Mouse (Mus musculus): ENCODE data around the gene Jund.

The Jund gene

DNA sequence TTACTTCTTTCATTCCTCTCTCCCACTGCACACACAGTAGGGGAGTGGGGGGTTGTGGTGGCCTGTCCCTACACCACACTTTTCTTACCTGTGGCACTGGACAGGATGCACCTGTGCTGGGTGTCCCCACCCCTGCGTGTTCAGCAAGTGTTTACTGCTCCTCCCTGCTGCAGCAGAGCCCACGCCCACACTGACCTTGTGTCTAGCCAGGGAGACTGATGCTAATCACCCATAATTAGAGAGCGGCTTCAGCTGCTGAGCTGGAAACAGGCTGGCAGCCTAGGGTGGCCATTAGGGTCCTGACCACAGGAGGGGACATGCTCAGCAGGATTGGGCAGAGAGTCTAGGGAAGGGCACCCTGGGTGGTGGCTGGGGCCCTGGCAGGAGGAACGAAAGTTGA, 24.0 kb upstream of the Jund start:
- no peak for DNase-seq (ENCODE audit: low spot score in 2 of 2)

DNA sequence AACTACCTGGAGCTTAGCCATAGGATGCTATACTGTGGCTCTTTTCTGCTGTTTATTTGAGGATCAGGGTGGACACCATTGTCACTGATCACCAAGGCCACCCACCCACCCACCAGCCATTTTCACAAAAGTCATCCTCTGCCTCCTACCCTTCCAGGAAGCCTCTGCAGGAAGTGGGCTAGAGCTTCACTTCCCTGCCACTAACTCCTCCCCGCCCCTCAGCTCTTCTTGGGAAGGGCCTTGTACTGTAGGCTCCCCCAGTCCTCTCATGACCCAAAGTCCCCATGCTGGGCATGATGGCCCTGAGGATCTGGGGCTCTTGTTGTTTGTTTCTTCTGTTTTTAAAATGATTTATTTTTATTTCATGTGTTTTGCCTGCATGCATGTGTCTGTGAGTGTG, 23.4 kb upstream of the Jund start:
- no peak for DNase-seq (ENCODE audit: low spot score in 2 of 2)

DNA sequence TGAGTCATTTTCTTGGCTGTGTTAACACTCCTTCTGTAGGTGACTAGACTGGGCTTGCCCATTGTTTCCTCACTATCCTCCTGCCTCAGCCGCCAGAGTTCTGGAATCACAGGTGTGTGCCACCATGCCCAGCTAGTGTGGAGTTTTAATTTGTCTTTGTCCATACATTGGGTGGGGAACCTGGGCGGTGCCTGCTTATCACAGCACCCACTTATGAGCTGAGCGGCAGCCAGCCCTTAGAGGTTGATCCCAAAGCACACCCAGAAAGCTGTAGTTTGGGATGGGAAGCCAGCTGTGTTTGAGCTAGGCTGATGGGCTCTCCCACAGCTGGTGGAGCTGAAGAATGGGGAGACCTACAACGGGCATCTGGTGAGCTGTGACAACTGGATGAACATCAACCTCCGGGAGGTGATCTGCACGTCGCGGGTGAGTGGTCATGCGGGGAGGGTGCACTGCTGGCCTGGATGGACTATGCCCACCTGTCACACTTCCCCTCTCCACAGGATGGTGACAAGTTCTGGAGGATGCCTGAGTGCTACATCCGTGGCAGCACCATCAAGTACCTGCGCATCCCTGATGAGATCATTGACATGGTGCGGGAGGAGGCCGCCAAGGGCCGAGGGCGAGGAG, 21.2 kb upstream of the Jund start:
- no peak for DNase-seq (ENCODE audit: low spot score in 2 of 2)

DNA sequence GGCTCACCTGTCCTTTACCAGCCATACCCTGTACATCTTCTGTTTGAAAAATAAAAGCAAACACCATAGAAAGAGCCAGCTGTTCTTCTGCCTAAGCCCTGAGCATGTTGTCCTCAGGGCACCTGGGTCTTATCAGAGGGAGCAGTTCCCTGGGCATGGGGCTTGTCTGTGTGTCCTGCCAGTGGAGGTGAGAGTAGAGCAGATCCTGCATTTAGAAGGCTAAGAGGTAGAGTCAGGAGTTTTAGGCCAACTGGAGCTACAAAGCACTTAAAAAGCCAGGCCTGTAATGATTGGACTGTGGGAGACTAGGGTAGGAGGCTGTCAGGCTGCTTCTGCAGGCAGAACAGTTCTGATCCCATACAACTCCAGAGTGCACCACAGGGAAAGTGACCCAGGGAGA, 20.1 kb upstream of the Jund start:
- DNase-seq (ENCODE audit: low spot score in 2 of 2), result no peak

DNA sequence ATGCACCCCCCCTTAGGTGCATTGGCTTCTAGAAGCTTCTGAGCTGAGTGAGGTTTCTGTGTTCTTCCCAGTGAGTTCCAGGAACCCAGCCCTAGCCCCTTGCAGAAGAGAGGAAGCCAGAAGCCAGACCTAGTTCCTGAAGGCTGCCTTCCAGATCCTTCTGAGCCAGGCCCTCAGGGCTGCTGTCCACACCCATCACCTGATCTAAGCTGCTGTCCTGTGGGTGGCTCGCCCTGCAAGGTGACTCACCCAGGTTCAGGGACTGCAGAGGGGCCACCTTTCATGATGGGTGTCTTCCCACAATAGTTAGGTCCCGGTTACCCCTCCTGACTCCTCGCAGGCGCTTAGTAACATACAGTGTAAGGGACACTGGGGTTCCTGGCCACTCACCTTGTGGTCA, 19.3 kb upstream of the Jund start:
- DNase-seq (ENCODE audit: low spot score in 2 of 2), result no peak

DNA sequence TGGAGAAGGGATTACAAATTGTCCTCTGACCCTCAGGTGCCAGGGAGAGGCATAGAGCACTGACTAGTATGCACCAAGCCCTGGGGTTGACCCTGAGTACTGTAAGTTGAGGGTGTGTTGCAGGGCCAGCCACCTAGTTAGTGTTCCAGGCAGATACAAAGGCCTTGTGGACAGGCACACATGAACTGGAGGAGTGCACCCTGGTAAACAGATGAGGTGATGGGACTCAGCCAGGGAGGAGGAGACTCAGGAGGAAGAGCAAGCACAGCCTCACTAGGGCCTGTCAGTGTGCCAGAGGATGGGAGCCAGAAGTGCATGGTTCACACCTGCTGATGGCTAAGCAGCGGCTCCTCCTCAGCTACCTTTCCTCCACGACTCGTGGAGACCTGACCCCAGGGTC, 18.7 kb upstream of the Jund start:
- DNase-seq (ENCODE audit: low spot score in 2 of 2), result no peak

DNA sequence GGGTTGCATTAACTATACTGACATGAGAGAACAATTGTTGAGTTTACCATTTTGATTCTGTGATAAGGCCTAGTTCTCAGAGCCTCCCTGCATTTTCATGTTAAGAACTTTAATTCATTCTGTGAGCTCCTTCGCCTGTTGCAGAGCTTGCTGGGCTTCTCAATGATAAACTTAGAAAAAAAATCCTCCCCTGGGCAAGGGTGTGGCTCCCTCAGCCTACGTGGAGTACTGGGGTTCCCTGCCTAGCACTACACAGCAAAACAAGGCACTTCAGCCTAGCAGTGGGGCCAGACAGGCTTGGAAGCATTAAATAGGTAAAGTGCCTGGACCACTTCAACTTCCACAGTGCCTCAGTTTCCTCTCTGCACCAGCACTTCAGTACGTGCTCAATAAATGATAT, 17.3 kb upstream of the Jund start:
- no peak for DNase-seq (ENCODE audit: low spot score in 2 of 2)

DNA sequence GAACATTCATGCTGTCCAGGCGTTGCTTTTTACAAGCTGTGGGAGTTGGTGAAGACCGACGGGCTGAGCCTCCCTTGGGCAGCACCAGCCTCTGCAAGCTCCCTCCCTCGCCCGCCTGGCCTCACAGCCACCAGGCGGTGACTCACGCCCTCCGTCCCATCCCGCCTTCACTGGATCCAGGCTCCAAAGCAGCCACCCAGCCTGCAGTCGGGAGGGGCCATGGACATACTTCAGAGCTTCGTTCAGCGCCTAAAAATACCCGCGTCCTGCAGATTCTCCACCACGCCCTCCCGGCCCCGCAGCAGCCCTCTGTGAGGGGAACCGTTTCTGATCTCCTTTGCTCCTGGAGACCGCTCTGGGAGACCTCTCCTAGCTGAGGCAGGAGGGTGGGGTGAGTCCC, 16.6 kb upstream of the Jund start:
- DNase-seq (ENCODE audit: low spot score in 2 of 2), result no peak

DNA sequence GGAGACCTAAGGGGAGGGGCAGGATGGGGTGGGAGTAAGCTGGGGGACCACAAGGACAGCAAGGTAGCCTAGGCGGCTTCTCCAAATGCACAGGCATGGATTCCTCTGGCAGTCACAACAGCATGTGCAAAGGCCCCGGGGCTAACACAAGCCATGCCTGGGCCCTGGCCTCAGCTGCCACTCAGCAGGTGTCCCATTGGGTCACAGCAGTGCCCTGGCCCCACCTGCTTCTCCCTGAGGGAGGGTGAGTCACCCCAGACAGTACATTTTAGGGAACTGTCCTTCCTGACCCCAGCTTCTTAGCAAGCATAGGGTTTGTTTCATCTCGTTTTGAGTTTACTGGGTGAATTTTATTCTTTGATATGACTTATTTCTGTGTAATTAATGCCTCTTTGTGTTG, 16.1 kb upstream of the Jund start:
- DNase-seq (ENCODE audit: low spot score in 2 of 2), result no peak

DNA sequence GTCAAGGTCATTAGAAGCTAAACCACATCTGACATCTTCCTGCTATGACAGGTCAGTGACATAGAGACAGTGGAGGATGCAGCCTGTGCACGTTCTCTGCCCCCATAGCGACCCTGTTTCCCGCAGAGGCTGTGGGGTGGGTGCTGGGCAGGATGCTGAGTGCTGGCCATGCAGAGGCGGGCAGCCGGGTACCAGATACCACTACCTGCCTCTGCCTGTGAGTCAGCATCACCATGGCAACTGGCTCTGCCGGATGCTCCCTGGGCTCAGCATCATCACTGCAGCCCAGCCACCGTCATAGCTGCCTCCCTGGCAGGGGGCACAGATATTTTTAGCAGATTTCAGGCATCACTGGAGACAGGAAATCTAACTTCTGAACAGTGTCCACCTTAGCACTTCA, 14.5 kb upstream of the Jund start:
- peak in 1 of 2 experiments; percentile 69 for DNase-seq (ENCODE audit: low spot score in 2 of 2)

DNA sequence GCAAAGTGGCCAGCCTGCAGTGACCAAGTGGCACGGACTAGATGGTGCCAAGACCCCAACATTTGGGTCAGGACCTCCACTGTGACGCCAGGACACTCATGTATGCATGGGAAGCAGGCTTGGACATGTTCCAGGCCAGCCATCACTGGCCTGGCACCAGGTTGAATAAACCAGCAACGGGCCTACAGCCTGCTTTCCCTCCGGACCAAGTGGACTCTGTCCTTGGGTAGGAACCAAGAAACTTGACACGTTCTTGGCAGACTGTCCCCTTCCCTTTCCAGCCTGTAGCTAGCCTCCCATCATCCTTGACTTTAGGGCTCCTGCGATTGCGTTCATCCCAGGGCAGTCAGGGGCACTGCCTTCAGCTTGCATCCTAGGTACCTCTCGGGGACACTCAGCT, 11.2 kb upstream of the Jund start:
- no peak for DNase-seq (ENCODE audit: low spot score in 2 of 2)

DNA sequence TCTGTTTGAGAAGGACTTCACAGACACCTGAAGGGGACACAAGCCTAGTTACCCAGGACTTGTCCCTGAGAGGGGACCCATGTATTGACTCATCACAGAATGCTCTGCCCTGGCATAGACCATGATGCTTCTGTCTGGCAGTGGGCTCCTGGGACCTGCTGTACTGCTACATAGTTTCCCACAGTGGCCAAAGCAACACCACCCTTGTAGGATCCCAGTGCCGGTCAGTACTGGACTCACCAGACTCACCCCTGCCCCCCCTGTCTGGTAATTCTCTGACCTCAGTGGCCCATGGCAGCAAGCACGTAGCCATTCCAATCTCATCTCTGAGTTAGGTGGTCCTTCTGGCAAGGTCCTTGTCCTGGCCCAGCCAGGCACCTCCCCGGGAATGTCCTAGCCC, 10.6 kb upstream of the Jund start:
- no peak for DNase-seq (ENCODE audit: low spot score in 2 of 2)

DNA sequence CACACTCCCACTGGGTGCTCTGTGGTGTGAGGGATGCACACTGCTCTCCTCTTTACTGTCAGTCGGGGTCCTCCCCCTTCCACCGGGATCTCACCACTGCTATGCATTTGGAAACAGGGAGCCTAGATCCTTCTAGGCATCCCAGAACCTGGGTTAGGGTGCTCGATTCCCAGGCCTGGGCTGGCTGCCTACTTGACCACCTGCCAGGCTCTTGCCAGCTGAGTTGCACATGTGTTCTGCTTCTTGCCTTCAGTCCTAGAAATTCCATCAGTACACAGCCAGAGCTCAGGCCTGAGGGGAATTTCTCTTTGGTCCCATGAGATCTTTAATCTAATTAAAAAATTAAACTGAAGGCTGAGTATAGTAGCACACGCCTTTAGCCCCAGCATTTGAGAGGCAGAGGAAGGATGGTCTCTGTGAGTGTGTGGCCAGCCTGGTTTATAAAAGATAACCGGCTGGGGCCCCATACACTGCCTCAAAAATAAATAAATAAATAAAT, 8.8 kb upstream of the Jund start:
- no peak for DNase-seq (ENCODE audit: low spot score in 2 of 2)

DNA sequence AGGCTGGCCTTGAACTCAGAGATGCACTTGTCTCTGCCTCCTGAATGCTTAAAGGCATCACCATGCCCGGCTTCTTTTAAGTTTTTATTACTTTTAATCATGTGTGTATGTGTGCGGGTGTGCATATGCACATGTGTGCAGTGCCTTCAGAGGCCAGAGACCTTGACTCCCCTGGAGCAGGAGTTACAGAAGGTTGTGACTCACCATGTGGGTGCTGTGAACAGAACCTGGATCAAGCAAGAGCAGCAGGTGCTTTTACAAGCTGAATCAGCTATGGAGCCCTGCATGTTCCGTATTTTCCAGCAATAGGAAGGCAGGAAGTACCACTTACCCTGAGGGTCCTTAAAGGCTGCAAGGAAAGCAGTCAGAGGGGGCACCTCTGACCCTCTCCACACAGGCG, 7.5 kb upstream of the Jund start:
- no peak for DNase-seq (ENCODE audit: low spot score in 2 of 2)

DNA sequence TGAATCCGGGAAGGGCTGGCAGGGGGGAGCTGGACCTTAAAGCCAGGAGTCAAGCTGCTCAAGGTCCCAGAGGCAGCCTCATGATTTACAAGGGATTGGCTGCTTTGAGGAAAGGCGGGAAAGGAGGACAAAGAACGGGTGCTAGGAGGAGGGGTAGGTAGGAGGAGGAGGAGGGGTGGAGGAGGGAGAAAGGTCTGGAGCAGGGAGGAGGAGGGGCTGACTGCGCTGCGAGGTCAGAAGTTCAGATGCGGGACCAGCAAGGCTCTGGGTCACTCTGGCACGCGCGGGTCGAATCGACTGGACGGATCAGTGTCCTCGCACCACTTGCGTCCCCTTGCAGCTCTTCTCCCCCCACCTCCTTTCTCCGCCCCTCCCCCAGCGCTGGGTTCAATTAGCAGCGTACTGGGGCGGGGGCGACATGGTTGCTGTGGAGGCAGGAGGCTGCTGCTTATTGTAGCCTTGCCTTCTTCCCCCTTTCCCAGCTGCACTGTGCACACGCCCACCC, 7.0 kb upstream of the Jund start:
- DNase-seq (ENCODE audit: low spot score in 2 of 2), result no peak

DNA sequence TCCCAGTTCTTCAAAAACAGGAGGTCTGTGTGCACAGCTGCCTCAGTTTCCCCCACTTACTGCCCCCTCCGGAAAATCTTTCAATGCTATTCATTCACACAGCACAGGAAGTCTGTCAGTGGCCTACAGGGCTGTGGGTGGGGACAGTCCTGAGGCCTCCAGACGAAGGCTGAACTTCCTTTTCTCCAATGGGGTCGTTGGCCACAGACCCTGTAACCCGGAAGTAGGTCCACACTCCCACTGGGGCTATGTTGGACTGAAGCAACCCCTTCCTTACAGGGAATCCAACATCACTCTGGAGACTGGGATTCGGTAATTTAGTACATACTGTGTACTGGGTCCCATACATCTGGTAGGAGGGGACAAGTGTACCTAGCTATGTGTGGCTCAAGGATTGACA, 5.1 kb upstream of the Jund start:
- DNase-seq (ENCODE audit: low spot score in 2 of 2), result no peak

DNA sequence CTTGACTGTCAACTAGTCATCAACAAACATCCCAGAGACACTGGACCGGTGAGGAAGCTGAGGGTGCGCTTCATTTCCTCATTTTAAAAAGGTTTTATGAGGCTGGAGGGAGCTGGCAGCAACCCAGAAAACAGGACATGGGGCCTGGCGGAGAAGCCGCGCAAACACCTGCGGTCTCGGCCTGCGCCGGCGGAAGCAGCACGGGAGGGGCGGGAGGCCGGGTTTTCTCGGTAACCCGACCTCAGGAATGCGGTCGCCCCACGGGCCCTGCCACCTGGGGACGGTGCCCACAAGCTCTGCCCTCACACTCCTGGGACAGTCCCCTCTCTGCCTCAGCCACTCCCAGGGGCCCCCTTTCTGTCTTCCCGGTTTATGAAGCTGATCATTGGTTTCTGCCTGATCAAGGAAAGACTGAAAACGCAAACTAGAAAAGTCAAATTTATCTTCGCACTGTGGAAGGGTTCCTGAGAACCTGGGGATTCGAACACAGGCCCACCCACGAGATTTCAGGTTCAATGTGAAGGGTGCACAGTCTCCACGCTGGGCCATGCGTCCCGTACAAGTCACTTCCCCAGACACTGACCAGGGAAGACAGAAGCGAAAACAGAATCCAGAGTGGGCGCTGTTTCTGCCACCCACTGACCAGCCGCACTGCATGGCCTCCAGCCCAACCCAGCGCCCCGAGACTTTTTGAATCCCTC, 3.3 kb upstream of the Jund start:
- DNase-seq (ENCODE audit: low spot score in 2 of 2), result no peak

DNA sequence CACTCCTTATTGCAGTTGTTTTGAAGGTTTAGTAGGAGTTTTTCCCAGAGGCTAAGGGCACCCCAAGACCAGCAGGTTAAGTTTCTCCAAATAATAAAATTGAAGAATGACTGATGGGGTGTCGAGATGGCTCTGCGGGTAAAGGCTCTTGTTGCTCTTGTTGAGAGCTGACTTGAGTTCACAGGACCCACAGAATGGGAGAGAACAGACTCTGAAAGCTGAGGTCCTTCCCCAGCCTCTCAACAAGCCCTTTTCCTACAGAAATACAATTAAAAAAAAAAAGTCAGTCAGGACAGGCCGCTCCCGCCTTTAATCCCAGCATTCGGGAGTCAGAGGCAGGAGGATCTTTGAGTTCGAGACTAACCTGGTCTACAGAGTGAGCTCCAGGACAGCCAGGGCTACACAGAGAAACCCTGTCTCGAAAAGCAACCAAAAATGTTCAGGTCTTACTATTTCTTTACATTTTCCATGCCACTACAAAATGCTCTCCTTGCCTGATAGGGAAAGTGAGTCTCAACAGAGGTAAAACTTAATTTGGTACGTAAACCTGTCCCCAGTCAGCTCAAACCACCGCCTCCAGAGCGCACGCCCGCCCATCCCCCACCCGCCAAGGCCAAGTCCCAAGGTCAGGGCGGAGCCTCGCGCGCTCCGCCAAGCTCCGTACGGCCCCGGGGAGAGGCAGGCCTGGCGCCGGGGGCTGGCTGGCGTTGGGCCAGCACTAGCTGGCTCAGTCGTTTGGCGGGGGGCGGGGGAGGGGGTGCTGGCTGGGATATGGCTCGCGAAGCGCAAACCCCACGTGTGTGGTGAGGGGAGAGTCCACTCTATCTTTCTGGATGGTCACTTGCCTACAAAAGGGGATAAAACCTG, 2.5 kb upstream of the Jund start:
- no peak for DNase-seq (ENCODE audit: low spot score in 2 of 2)

DNA sequence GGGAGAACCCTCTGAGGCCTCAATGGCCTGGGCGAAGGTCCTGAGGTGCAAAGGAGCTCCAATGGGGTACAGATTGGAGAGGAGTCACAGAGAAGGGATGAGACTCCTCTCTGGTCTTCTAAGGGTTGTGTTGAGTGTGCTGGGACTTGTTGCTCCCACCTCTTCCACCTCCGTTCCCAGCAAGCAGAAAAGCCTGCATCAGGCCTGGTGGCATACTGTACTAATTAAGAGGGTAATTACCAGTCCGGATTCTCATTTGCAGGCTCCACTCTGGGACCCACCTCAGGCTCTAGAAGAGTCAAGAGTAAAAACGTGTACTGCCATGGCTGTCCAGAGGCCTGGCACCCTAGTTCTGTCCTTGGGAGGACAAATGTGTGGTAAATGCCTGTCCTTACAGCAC, 1.8 kb upstream of the Jund start:
- no peak for DNase-seq (ENCODE audit: low spot score in 2 of 2)

DNA sequence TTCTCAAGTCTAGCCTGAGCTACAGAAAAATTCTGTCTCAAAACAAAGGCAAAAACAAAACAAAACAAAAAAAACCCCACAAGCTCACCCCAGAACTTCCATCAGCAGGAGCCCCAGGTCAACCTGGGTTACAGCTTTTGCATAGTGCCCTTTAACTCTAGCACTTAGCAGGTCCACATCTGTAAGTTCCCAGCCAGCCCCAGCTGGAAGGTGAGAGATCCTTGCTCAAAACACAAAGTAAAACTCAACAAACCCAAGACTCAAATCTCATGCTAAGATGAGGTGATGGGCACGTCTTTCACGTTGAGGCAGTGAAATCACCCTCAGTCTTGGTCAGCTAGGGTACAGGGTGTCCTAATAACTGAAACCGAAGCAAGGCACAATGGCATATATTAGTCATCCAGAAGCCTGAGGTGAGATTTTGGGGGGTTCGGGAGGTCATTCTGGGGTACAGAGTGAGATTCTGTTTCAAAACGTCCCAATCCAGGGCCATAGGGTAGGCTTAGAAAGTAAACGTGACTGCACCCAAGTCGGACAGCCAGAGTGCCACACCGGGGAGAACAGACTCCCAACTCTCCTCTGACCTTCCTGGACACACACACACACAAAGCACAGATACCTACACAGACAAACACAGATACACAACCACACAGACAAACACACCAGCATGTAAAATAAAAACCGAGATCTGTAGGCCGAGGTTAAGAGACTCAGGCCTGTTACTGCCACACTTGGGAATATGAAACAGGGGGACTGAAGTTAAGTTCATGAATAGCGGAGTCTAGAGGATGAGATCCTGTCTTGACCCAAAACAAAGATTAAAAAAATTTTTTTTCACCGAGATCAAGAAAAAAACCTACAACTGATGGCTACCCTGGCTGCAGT, 1.1 kb upstream of the Jund start:
- DNase-seq (ENCODE audit: low spot score in 2 of 2), result no peak

DNA sequence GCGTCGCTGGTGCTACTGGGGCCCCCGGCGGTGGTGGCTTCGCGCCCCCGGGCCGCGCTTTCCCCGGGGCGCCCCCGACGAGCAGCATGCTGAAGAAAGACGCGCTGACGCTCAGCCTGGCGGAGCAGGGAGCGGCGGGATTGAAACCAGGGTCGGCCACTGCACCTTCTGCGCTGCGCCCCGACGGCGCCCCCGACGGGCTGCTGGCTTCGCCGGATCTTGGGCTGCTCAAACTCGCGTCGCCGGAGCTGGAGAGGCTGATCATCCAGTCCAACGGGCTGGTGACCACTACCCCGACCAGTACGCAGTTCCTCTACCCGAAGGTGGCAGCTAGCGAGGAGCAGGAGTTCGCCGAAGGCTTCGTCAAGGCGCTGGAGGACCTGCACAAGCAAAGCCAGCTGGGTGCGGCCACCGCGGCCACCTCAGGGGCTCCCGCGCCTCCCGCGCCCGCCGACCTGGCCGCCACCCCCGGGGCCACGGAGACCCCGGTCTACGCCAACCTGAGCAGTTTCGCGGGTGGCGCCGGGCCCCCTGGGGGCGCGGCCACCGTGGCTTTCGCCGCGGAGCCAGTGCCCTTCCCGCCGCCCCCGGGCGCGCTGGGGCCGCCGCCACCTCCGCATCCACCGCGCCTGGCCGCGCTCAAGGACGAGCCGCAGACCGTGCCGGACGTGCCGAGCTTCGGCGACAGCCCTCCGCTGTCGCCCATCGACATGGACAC, 526 bp downstream of the Jund start:
- DNase-seq (ENCODE audit: low spot score in 2 of 2), result peak in 1 of 2 experiments; percentile 49
